Mouse (Mus musculus) right cerebral cortex, adult 18-20 months (tissue): ENCODE results near the gene Foxo6.

Experiments
- DNase-seq: peaks from one replicate; pipeline ENCODE4 v3.0.0; 2022; ENCODE audit warnings: mixed read lengths

Foxo6 gene

DNA sequence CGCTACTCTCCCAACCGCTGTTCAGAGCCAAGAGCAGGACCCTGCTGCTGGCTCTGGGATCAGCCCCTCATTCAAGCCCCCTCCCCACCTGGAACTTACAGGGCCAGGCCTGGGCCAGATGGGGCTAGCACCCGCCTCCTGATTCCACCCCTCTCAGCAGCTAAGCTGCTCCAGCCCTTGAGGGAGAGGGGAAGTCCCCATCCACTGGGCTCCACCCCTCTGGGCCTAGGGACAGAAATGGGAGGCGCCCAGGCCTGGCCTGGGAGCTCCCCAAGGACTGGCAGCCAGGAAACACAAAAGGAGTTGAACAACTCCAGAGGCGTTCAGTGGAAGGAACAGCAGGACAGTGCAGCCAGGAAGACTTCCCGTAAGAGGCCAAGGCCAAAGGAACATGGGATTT lies 4.0 kb downstream of the Foxo6 start:
- peak; percentile 67 for DNase-seq

GRCm38 (mm10) chr4:120282568-120283091 lies 4.5 kb downstream of the Foxo6 start:
- DNase-seq: peak; percentile 76

- no peak for DNase-seq
Observed at GRCm38 (mm10) chr4:120281011-120281410, 6.1 kb downstream of the Foxo6 start.

DNA sequence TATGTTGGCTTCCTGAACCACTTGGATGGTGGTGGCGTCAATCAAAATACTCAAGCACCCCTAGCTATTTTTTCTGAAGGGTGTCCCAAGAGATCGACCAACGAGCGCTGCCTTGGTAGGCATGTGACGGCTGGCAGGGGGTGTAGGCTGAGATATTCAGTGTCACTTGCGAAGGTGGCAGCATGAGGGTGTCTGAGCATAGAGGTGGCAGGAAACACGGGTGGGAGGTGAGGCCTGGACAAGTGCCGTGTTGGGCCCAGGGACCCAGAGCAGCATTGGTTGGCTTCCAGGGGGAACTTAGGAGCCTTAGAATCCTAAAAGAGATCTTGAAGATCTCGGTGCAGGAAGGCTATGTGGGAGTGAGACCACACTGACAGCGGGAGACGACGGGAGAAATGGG lies 6.7 kb downstream of the Foxo6 start:
- peak; percentile 64 for DNase-seq

DNA sequence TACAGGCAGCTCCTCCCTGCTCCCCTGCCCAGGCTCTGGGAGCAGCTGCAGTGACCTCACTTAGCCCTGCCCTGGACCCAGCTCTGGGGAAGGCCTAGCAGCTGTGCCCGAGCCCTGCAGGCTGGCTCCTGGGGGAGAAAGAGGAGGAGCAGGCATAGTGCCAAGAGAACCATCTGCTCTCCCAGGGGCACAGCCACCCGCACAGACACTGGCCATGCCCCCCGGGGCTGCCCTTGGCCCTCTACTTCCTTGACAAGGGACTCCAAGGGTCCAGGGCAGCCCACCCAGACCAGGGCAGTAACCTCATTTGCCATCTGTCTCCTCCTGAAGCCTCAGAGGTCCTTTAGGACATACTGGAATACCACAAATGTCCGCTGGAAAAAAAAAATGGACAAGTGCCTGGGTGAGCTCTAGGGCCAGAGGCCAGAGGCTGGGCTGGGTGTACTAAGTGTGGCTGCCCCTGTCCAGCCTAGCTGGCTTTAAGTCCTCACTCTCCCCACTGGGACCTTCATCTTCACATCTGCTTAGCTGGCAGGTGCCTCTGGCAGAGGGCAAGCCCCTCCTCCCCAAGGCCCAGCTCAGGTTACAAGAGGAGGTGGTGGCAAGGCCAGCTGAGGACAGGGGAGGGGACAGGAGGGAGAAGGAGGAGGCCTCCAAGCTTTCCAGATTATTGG lies 9.8 kb downstream of the Foxo6 start:
- DNase-seq: no peak

DNA sequence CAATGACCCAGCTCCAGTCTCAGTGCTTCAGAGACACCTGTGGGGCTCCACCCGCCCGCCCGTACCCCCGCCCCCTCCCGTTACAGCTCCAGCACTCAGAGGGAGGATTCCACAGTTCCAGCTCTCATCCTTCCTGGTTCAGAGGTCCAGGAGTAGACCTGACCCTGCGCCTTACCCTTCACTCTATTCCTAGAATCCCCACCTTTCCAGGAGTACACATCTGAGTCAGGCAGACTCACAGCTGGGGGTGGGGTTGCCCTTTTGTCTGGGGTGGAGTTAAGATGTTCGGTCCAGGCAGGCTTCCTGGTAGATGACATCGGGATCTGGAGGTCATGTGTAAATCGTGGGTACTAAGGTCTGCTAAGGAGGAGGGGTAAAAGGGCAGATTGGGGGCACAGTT lies 11.7 kb downstream of the Foxo6 start:
- no peak for DNase-seq

DNA sequence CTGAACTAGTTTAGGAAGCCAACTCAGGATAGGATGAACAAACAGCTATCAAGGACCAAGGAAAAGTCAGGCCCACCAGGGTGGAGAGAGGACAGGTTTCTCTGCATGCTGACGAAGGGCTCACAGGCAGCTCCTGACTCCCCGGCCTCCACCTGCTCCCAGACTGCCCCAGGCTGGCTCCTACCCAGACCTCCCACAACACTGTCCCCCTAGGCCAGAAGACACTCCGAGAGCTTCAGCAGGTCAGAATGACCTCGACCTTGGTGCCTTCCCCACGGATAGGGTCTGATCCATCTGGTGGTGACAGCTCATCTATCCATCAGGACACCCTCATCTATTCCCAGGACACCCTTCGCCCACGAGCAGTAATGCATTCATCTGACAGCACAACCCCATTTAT lies 13.6 kb downstream of the Foxo6 start:
- DNase-seq: no peak

DNA sequence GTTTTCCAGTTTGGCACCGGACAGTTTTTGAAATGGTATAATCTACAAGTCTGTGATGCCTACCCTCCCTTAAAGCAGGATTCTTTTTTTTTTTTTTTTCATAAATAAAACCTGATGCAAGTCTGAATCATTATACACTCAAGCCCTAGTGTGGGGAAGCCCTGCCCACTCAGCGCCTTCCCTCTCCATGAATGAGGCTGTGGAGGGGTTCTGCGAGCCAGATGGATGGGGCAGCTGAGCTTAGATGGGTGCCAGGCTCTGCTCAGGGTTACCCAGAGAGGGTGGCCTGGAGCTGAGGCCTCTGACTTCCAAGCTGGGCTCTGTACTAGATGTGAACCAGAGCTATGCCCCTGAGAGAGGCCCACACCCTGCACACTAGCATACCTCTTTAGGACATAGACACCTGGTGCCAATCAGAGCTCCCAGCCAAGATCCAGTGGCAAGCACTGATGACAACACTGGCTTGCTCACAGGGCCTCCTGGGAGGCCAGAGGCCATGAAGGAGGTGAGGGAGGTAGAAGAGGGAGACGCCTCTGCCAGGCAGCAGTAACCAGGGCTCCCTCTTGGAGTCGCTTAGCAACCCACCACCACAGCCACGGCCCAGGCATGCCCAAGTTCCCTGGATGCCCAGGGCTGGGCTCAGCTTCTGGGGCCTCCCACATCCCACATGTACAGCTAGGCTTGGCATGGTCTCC lies 15.1 kb downstream of the Foxo6 start:
- DNase-seq: no peak

DNA sequence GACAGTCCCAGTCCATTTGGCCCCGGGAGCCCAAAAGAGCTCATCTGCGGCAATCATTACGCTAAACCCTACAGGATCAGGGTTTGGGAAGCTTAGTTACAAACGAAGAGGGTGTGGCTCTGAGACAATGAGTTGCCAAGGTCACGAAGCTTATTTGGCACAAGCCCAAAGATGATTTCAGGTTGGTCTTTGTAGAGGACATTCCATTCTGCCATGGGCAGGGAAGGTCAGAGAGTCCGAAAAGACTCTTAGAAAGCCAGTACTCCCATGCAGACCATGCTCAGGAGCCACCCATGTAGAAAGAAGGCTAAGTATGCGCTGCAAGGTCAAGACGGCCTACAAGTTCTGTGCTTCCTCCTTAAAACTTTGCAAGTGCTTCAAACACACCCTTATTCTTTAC lies 15.9 kb downstream of the Foxo6 start:
- DNase-seq: no peak

DNA sequence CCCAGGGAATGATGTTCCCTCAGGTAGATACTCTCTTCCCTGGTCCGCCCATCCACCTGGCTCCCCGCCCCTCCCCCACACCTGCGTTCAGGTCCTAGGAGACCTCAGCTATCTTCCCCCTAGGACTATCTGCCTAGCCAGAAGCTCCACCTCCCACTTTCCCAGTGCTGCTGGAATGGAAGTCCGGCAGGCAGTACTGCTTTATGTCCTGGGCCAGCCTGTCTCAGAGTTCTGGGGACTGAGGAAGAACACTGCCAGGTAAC lies 16.3 kb downstream of the Foxo6 start:
- no peak for DNase-seq

DNA sequence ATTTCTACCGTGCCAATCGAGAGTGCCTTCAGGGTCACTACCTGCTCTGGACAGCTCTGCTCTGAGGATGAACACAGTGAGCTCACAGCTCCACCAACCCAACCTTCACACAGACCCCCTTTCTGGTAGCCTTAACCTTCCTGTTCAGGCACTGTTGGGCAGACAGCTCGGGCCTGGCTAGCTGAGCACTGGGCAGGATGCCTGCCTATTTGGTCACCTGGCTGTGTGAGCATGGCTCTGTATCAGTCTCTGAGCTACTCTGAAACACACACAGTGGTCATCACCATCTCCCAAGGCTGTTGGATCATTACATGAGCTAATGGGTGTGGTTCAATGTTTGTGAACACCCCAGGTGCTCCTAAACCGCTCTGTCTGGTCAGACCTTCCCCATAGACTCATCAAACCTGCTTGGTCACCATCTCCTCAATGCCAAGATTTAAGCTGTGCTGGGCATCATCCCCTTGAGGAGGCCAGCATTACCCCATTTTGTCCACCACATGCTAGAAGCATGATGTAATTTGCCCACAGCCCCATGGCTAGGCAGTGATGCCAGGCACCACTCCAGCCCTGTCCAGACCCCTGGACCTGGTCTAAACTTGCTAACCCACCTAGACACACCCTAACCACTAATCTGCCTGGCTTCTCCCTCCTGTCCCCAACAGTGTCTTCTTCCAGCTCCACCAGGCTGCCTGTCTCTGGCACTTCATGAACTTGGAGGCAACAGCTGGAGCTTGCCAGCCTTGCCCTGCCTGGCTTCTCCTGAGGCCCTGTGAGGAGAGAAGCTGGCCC lies 16.8 kb downstream of the Foxo6 start:
- no peak for DNase-seq

DNA sequence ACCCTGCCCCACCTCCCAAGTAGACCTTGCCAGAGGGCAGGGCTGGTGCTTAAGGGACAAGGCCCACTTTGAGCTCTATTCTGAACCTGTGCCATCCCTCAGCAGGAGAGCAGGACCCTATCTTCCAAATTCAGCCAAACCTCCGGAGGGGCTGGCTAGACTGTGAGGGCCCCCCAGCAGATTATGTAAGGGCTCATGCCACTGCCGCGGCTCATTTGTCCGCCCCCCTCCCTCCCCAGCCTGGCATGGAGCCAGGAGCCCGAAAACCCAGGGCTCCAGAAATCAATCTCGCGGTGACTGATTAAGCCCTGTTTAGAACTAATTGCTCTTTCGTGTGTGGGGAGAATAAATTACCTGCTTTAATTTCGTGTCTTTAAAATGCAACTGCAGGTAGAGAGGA lies 17.7 kb downstream of the Foxo6 start:
- DNase-seq: no peak

DNA sequence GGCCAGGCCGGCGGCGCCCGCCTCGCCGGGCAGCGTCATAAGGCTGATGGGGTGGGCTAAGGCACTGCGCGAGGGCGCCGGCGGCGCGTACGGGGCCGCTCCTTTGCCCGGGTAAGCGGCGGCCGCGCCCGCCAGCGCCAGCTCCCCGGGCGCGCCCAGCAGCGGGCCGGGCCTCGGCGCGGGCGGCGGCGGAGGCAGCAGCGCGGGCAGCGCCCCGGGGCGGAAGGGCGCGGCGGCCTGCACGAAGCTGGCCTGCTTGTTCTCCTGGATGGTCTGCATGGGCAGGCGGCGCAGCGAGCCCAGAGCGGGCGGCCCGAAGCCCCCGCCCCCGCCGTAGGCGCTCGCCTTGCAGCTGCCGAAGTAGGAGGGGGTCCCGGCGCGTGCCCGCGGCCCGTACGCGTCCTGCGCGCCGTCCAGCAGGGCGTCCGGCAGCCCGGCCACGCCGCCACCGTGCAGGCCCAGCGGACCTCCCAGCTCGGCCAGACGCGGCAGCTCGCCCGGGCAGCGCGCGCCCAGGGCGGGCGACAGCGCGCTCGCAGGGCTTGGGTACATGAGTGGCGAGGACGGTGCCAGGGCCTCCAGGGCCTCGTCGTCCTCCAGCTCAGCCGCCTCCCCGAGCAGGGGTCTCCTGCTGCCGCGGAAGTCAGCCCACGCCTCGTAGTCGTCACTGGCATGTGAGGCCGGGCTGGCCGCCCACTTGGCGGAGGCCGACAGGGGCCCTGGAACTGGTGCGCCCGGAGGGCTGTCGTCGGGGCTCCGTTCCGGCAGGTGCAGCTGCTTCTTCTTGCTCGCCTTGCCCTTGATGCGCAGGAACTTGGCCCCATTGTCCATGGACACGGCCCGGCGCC lies 18.7 kb downstream of the Foxo6 start:
- no peak for DNase-seq

GRCm38 (mm10) chr4:120267683-120268082 lies 19.5 kb downstream of the Foxo6 start:
- DNase-seq: no peak

- no peak for DNase-seq
Observed at GRCm38 (mm10) chr4:120267136-120267535, 20.0 kb downstream of the Foxo6 start.

GRCm38 (mm10) chr4:120264105-120264504 lies 23.0 kb downstream of the Foxo6 start:
- no peak for DNase-seq

DNA sequence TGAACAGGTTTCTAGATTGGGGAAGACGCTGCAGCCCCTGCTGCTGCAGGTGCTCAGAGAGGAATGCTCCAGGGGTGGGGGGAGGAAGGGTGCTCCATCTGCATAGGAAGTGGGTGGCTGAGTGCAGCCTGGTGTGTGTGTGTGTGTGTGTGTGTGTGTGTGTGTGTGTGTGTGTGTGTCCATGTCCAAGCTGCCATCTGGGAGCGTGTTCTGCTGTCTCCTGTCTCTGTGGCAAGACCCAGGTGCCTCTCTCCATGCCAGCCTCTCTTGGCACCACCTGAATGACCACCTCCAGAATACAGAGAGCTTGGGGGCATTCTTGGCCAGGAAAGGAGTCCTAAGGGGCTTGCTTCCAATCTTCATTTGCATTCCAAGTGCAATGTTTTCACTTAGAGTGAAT lies 24.4 kb downstream of the Foxo6 start:
- no peak for DNase-seq

- no peak for DNase-seq
Observed at GRCm38 (mm10) chr4:120262206-120262605, 24.9 kb downstream of the Foxo6 start.

DNA sequence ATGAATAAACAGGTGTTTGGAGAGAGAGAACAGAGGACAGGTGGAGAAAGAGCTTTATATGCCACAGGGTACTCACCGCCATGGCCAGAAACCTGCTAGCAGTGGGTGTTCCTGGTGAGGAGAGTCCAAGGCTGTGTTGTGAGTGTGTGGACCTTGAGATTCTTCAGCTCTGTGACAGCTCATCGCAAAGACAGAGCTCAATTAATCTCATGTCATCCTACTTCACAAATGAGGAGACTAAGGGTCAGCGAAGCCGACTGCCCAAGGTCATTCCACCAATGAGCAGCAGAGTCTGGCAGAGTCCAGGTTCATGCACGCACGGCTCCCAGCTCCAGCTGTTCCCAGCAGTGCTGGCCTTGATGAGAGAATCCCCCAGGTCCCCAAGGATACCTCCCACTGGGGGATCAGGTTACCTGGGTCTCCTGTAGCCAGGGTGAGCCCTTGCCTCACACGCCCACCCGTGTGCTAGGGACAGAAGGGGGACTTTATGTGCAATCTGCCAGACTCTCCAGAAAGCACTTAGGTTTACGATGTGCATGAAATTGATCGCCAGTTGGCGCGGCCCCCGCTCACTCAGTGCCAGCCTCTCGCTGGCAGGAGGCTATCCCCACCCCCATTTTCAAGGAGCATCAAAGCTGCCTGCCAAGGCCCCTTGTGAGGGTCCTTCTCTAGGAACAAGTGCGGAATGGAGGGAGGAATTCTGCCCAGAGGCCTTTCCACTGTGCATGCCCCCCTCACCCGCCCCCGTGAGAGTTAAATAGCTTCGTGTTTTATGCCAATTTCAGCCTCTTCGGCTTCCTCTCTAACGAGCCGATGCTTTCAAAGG lies 27.6 kb downstream of the Foxo6 start:
- peak; percentile 71 for DNase-seq

GRCm38 (mm10) chr4:120248800-120249261 lies 38.3 kb downstream of the Foxo6 start:
- peak; percentile 75 for DNase-seq

DNA sequence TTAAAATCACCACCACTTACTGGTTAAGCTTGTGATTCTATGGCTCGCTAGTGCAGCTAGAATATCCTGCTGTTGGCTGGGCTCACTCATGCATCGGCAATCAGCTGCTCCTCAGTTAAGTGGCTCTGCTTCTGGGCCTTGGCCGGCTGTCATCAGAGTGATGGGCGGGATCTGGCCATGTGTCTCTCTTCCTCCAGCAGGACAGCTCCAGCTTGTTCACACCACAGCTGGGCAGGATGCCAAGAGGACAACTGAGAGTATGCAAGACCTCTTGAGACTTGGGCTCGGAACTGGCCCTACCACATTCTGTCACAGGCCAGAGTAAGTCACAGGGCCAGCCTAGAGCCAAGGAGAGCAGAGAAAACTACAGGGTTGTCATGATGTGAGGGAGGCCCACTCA lies 39.7 kb downstream of the Foxo6 start:
- DNase-seq: no peak

- no peak for DNase-seq
Observed at GRCm38 (mm10) chr4:120246086-120246485, 41.1 kb downstream of the Foxo6 start.
